Mouse (Mus musculus) limb, embryonic 12.5 days (tissue): Measurements from ENCODE around the gene Anapc2. TPM values are rescaled to one million over a fixed set of nuclear protein-coding genes. Genes with fewer than 3 reads are reported as not detected.
A peak's percentile ranks its signal among the peaks of the same experiment; 100 is the strongest.

ENCODE experiments used
- ATAC-seq: fragments of 200-750 bp; cut with Nextera tagmentation; 2 replicates; pipeline ENCODE4 v1.8.0; 2017; ENCODE audit warnings: low read depth, moderate TSS enrichment; ENCODE audit not compliant: insufficient number of reproducible peaks, insufficient read depth, low FRiP score, low TSS enrichment
- H3K27ac ChIP-seq: fragments of 300-500 bp; sonication (generic); 2 replicates; pipeline ENCODE4 v1.5.1; 2016; ENCODE audit warnings: mild to moderate bottlenecking, moderate library complexity
- H3K27me3 ChIP-seq: fragments of 300-500 bp; sonication (generic); 2 replicates; pipeline ENCODE4 v1.6.1; 2016; ENCODE audit warnings: mild to moderate bottlenecking, moderate library complexity
- H3K36me3 ChIP-seq: fragments of 300-500 bp; sonication (generic); 2 replicates; pipeline ENCODE4 v1.6.1; 2016; ENCODE audit warnings: mild to moderate bottlenecking, moderate library complexity
- H3K4me1 ChIP-seq: fragments of 300-500 bp; sonication (generic); replicated peaks from 2 replicates; pipeline ENCODE4 v1.6.1; 2016
- H3K4me2 ChIP-seq: fragments of 300-500 bp; sonication (generic); 2 replicates; pipeline ENCODE4 v1.6.1; 2016; ENCODE audit warnings: mild to moderate bottlenecking, moderate library complexity
- H3K4me3 ChIP-seq: fragments of 300-500 bp; sonication (generic); replicated peaks from 2 replicates; pipeline ENCODE4 v1.5.1; 2016; ENCODE audit warnings: mild to moderate bottlenecking
- H3K9ac ChIP-seq: fragments of 300-500 bp; sonication (generic); replicated peaks from 2 replicates; pipeline ENCODE4 v1.6.1; 2016; ENCODE audit warnings: mild to moderate bottlenecking, moderate library complexity
- H3K9me3 ChIP-seq: fragments of 300-500 bp; sonication (generic); 2 replicates; pipeline ENCODE4 v1.6.1; 2016; ENCODE audit warnings: mild to moderate bottlenecking, moderate library complexity
- WGBS: fragments of 180-500 bp; shearing (Covaris S2); methylation state at CpG from one replicate; pipeline ENCODE4 v1.1.7; 2016; 5-methylcytosine and 5-hydroxymethylcytosine counted together
- polyA plus RNA-seq: library from polyadenylated mRNA; unstranded; fragments of >200 nt; fragmentation: Nextera tagmentation; extraction: Ambion mirVana; gene quantifications from 2 replicates; pipeline ENCODE4 v1.2.1, GENCODE M21; 2016

The Anapc2 gene
- polyA plus RNA-seq, 1 experiment from 2014 or later, result 141 TPM

DNA sequence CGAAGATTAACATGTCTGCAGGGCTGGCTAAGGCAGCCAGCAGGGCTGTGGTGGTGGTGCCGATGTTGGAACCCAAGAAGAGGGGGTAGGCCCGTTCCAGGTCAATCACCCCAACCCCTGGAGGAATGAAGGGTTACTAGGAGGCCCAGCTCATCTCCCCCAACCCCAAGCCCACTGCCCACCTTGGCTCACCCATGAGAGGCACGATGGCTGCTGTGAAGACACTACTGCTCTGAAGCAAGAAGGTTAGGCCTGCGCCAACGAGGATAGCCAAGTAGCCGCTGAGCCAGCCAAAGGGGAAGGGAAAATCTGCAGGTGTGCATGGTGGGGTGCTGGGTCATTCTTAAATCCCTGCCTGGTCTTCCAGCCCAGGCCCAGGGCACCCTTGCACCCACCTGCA is 41.7 kb upstream of the Anapc2 start:
- Histone ChIP-seq H3K9ac (no peak overlapping the region), H3K9me3 (no peaks in the 10 kb centered on the region), H3K36me3 (no peaks in the 10 kb centered on the region), H3K4me1 (0 out of 2 replicates have a peak, but pooled peaks cover 4% of the 10 kb centered on the region), H3K4me3 (no peak overlapping the region), H3K27me3 (peaks cover 50% of the 10 kb centered on the region), H3K27ac (no peak overlapping the region), H3K4me2 (no peak overlapping the region)
- no peak for ATAC-seq
- 79% methylated on average over 7 of the region's 7 CpGs for WGBS

DNA sequence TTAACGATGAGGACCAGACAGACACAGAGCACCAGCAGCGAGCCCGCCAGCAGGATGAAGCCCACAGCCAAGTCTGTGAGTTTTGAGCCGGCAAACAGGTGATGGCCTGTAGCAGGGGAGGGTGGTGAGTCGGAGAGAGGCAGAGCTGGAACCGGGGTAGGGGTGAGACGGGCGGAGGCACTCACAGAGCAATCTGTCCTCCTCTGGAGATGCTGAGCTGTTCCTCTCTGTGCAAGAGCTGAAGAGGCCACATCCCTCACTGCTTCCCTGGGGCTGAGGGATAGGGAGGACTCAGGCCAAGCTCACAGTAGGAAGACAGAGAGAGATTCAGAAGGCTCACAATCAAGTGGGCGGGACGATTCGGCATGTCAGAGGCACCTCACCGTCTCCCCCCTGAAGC is 41.2 kb upstream of the Anapc2 start:
- 66% methylated on average over 12 of the region's 12 CpGs for WGBS
- no peak overlapping the region for H3K4me3 ChIP-seq
- H3K36me3 ChIP-seq, result no peaks in the 10 kb centered on the region
- no peak overlapping the region for H3K27ac ChIP-seq
- no peaks in the 10 kb centered on the region for H3K9me3 ChIP-seq
- no peaks in the 10 kb centered on the region for H3K4me1 ChIP-seq
- no peak for ATAC-seq
- no peak overlapping the region for H3K4me2 ChIP-seq
- no peak overlapping the region for H3K9ac ChIP-seq
- H3K27me3 ChIP-seq, result peaks cover 54% of the 10 kb centered on the region

- H3K9ac ChIP-seq, result no peak overlapping the region
- H3K36me3 ChIP-seq, result no peaks in the 10 kb centered on the region
- no peaks in the 10 kb centered on the region for H3K9me3 ChIP-seq
- H3K4me1 ChIP-seq, result no peaks in the 10 kb centered on the region
- H3K27ac ChIP-seq, result no peak overlapping the region
- ATAC-seq, result no peak
- H3K4me2 ChIP-seq, result no peak overlapping the region
- H3K27me3 ChIP-seq, result peaks cover 70% of the 10 kb centered on the region
- H3K4me3 ChIP-seq, result no peak overlapping the region
- WGBS, result 76% methylated on average over 4 of the region's 4 CpGs
These were observed 38.9 kb upstream of the Anapc2 start for GRCm38 (mm10) chr2:25233421-25233820.

GRCm38 (mm10) chr2:25234050-25234449 is 38.2 kb upstream of the Anapc2 start, which contains the start of gene Slc34a3:
Gene Slc34a3, minus strand, starts transcription at chr2:25234364.
- Histone ChIP-seq H3K27ac (no peak within 1 kb of the TSS), H3K9me3 (no peaks in the 10 kb centered on the region), H3K4me2 (no peak within 1 kb of the TSS), H3K4me1 (no peaks in the 10 kb centered on the region), H3K4me3 (no peak within 1 kb of the TSS), H3K9ac (no peak within 1 kb of the TSS), H3K27me3 (peaks cover 73% of the 10 kb centered on the region), H3K36me3 (no peaks in the 10 kb centered on the region)
- no peak for ATAC-seq
- WGBS, result 88% methylated on average over 3 of the region's 3 CpGs

DNA sequence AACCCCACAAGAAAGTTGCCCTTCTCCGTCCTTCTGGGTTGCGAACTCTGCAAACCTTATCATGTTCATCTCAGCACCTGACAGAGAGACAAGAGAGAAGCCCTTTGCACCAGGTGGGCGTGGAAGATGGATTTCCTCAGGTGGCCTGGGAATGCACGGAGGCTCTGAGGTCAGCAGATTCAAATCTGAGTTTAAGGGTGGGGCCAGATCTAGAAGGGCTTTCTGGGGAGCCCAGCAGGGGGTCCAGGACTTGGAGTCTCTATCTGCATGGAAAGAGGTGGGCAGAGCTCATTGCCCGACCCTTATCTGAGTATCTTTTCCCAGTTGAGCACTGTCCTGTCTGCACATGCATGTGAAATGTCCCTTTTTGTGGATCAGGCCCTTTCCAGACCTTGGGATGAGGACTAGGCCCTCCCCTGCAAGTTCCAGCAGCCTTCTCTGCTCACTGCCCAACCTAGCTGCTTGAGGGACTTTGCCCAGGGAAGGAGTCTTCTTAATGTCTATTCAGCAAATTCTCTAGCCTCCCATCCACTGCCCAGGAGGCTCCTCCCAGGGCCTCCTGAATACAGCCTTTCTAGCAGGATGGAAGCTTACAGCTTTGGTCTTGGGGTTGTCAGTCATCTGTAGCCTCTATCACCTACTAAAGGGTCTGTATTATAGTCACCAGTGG is 37.6 kb upstream of the Anapc2 start:
- no peak for ATAC-seq
- H3K9ac ChIP-seq, result no peak overlapping the region
- no peaks in the 10 kb centered on the region for H3K9me3 ChIP-seq
- no peak overlapping the region for H3K4me3 ChIP-seq
- no peaks in the 10 kb centered on the region for H3K4me1 ChIP-seq
- H3K4me2 ChIP-seq, result no peak overlapping the region
- no peak overlapping the region for H3K27ac ChIP-seq
- no peaks in the 10 kb centered on the region for H3K36me3 ChIP-seq
- H3K27me3 ChIP-seq, result peaks cover 69% of the 10 kb centered on the region
- WGBS, result 72% methylated on average over 5 of the region's 5 CpGs

- H3K4me1 ChIP-seq, result peaks cover 13% of the 10 kb centered on the region
- WGBS, result 38% methylated on average over 8 of the region's 8 CpGs
- no peaks in the 10 kb centered on the region for H3K36me3 ChIP-seq
- no peak within 1 kb of the TSS for H3K9ac ChIP-seq
- H3K4me3 ChIP-seq, result no peak within 1 kb of the TSS
- H3K9me3 ChIP-seq, result no peaks in the 10 kb centered on the region
- H3K27me3 ChIP-seq, result peaks cover 69% of the 10 kb centered on the region
- no peak within 1 kb of the TSS for H3K27ac ChIP-seq
- ATAC-seq, result no peak
- no peak within 1 kb of the TSS for H3K4me2 ChIP-seq
These were observed 35.7 kb upstream of the Anapc2 start, which contains the start of gene Rnf224 for GRCm38 (mm10) chr2:25236614-25237013. Gene Rnf224, minus strand, starts transcription at chr2:25236787.

DNA sequence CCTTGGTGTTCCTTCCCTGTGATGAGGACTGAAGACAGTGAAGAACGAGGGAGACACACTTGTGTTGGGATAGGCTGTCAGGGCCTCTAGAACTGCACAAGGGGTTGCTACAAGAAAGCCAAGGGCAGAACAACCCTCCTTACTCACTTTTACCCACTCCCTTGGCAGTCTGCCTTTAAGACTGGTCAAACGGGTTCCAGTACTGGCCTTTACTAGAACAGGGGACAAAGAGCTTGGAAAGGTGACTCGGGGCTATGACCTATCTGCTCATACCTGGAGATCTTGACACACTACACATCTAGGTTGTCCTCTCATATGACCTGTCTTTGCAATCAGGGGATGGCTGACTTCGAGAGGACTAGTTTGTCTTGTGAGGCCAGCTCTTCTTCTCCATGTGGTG is 34.8 kb upstream of the Anapc2 start:
- Histone ChIP-seq H3K4me1 (peaks cover 21% of the 10 kb centered on the region), H3K9me3 (no peaks in the 10 kb centered on the region), H3K4me3 (no peak overlapping the region), H3K9ac (no peak overlapping the region), H3K4me2 (no peak overlapping the region), H3K36me3 (no peaks in the 10 kb centered on the region), H3K27me3 (peaks cover 69% of the 10 kb centered on the region), H3K27ac (no peak overlapping the region)
- no peak for ATAC-seq
- WGBS, result 63% methylated on average over 4 of the region's 4 CpGs

- no peaks in the 10 kb centered on the region for H3K36me3 ChIP-seq
- peaks cover 70% of the 10 kb centered on the region for H3K27me3 ChIP-seq
- peaks cover 24% of the 10 kb centered on the region for H3K4me1 ChIP-seq
- H3K9ac ChIP-seq, result no peak overlapping the region
- ATAC-seq, result no peak
- H3K4me3 ChIP-seq, result no peak overlapping the region
- no peaks in the 10 kb centered on the region for H3K9me3 ChIP-seq
- no peak overlapping the region for H3K4me2 ChIP-seq
- H3K27ac ChIP-seq, result no peak overlapping the region
These were observed 34.2 kb upstream of the Anapc2 start for GRCm38 (mm10) chr2:25238106-25238505.

DNA sequence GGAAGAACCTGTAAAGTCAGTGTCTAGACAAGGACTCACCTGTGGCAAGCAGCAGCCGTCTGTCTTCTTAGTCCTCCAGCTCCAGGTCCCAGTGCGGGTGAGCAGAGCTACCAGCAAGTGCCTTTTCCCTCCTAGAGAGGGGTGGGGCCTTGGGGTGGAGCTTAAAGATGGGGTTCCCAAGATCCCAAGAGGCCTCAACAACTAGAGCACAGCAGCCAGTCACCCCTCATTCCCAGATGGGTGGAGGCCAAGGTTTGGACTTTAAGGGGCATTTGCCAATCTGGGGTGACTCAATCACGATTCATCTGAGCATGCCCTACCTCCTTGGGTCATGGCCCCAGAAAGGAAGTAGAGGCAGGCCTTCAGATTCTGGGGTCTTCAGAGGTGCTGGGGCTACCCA is 32.5 kb upstream of the Anapc2 start:
- no peak overlapping the region for H3K4me3 ChIP-seq
- H3K9ac ChIP-seq, result no peak overlapping the region
- no peak overlapping the region for H3K4me2 ChIP-seq
- H3K9me3 ChIP-seq, result no peaks in the 10 kb centered on the region
- 85% methylated on average over 3 of the region's 3 CpGs for WGBS
- peaks cover 24% of the 10 kb centered on the region for H3K4me1 ChIP-seq
- H3K36me3 ChIP-seq, result no peaks in the 10 kb centered on the region
- no peak overlapping the region for H3K27ac ChIP-seq
- H3K27me3 ChIP-seq, result peaks cover 67% of the 10 kb centered on the region
- no peak for ATAC-seq

DNA sequence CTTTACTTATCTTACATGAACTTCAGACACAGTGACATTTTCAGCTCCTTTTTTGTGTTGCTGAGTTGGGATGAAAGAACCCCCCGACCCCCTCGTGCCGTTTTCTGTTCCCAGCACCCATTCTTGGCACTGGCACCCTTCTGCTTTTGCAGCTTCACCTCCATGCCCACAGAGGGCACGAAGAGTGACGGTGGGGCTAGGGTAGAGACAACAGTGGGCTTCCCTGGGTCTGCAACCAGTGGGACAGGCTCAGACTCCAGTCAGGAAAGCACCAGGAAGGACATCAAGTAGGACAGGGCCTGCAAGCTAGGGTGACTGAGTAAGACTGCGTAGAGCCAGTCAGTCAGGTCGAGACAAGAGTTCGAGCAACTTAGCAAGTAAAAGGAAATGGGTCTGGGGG is 32.0 kb upstream of the Anapc2 start:
- H3K4me3 ChIP-seq, result peak overlapping the region; percentile 56
- H3K36me3 ChIP-seq, result peaks cover 3% of the 10 kb centered on the region; the same call in 1 of the 2 replicates
- ATAC-seq, result no peak
- no peaks in the 10 kb centered on the region for H3K9me3 ChIP-seq
- H3K27me3 ChIP-seq, result peaks cover 66% of the 10 kb centered on the region
- no peak overlapping the region for H3K27ac ChIP-seq
- peak overlapping the region; percentile 96 for H3K4me2 ChIP-seq
- H3K4me1 ChIP-seq, result peaks cover 24% of the 10 kb centered on the region
- WGBS, result 52% methylated on average over 8 of the region's 8 CpGs
- H3K9ac ChIP-seq, result peak overlapping the region; percentile 38; the same call in 1 of the 2 replicates

- Histone ChIP-seq H3K27ac (no peak overlapping the region), H3K27me3 (peaks cover 64% of the 10 kb centered on the region), H3K4me3 (peak overlapping the region; percentile 56), H3K4me1 (peaks cover 24% of the 10 kb centered on the region), H3K9ac (peak overlapping the region; percentile 38; the same call in 1 of the 2 replicates), H3K4me2 (peak overlapping the region; percentile 96), H3K36me3 (peaks cover 8% of the 10 kb centered on the region; the same call in 1 of the 2 replicates), H3K9me3 (no peaks in the 10 kb centered on the region)
- ATAC-seq, result peak; percentile 79
- WGBS, result 2% methylated on average over 29 of the region's 29 CpGs
These were observed 31.4 kb upstream of the Anapc2 start for GRCm38 (mm10) chr2:25240723-25241437.
